Mouse (Mus musculus): Measurements from ENCODE around the gene Greb1. TPM values are rescaled to one million over a fixed set of nuclear protein-coding genes. Genes with fewer than 3 reads are reported as not detected.

Greb1 gene
- polyA plus RNA-seq, 1 experiment from 2014 or later, result 8.1 TPM

- ATAC-seq (replicated peaks; ENCODE audit: low FRiP score, low TSS enrichment, low read depth), result no peak
- Histone ChIP-seq H3K9ac (ENCODE audit: low read length) (no peak overlapping the region), H3K4me3 (ENCODE audit: low read depth, low read length) (no peak overlapping the region), H3K4me1 (replicated peaks; ENCODE audit: control insufficient read depth, insufficient read depth, low read length) (no peaks in the 10 kb centered on the region), H3K27ac (ENCODE audit: low read depth) (no peak overlapping the region), H3K36me3 (ENCODE audit: control insufficient read depth, insufficient read depth, low read length) (no peaks in the 10 kb centered on the region), H3K9me3 (ENCODE audit: control insufficient read depth, low read length) (no peaks in the 10 kb centered on the region), H3K27me3 (replicated peaks; ENCODE audit: control insufficient read depth, insufficient read depth, low read length) (no peaks in the 10 kb centered on the region), H3K4me2 (ENCODE audit: low read length) (no peak overlapping the region)
- 90% methylated on average over 3 of the region's 3 CpGs for WGBS
- DNase-seq (ENCODE audit: low spot score), result no peak
Observed at GRCm38 (mm10) chr12:16780320-16780719, 20.4 kb downstream of the Greb1 start.

GRCm38 (mm10) chr12:16779165-16779564 is 21.5 kb downstream of the Greb1 start:
- H3K27ac ChIP-seq (ENCODE audit: low read depth), result no peak overlapping the region
- no peak for DNase-seq (ENCODE audit: low spot score)
- no peaks in the 10 kb centered on the region for H3K9me3 ChIP-seq (ENCODE audit: control insufficient read depth, low read length)
- no peak overlapping the region for H3K4me2 ChIP-seq (ENCODE audit: low read length)
- no peak overlapping the region for H3K4me3 ChIP-seq (ENCODE audit: low read depth, low read length)
- H3K9ac ChIP-seq (ENCODE audit: low read length), result no peak overlapping the region
- no peaks in the 10 kb centered on the region for H3K27me3 ChIP-seq (replicated peaks; ENCODE audit: control insufficient read depth, insufficient read depth, low read length)
- 73% methylated on average over 2 of the region's 2 CpGs for WGBS
- H3K36me3 ChIP-seq (ENCODE audit: control insufficient read depth, insufficient read depth, low read length), result no peaks in the 10 kb centered on the region
- no peak for ATAC-seq (replicated peaks; ENCODE audit: low FRiP score, low TSS enrichment, low read depth)
- H3K4me1 ChIP-seq (replicated peaks; ENCODE audit: control insufficient read depth, insufficient read depth, low read length), result no peaks in the 10 kb centered on the region

- DNase-seq (ENCODE audit: low spot score) (no peak), ATAC-seq (replicated peaks; ENCODE audit: low FRiP score, low TSS enrichment, low read depth) (no peak)
- Histone ChIP-seq H3K4me2 (ENCODE audit: low read length) (no peak overlapping the region), H3K4me3 (ENCODE audit: low read depth, low read length) (no peak overlapping the region), H3K27ac (ENCODE audit: low read depth) (no peak overlapping the region), H3K9me3 (ENCODE audit: control insufficient read depth, low read length) (no peaks in the 10 kb centered on the region), H3K4me1 (replicated peaks; ENCODE audit: control insufficient read depth, insufficient read depth, low read length) (no peaks in the 10 kb centered on the region), H3K36me3 (ENCODE audit: control insufficient read depth, insufficient read depth, low read length) (no peaks in the 10 kb centered on the region), H3K9ac (ENCODE audit: low read length) (no peak overlapping the region), H3K27me3 (replicated peaks; ENCODE audit: control insufficient read depth, insufficient read depth, low read length) (no peaks in the 10 kb centered on the region)
- WGBS, result 66% methylated on average over 5 of the region's 5 CpGs
Observed at GRCm38 (mm10) chr12:16778523-16778922, 22.2 kb downstream of the Greb1 start.

GRCm38 (mm10) chr12:16775351-16775750 is 25.3 kb downstream of the Greb1 start:
- Histone ChIP-seq H3K4me2 (ENCODE audit: low read length) (no peak overlapping the region), H3K9ac (ENCODE audit: low read length) (no peak overlapping the region), H3K9me3 (ENCODE audit: control insufficient read depth, low read length) (no peaks in the 10 kb centered on the region), H3K27ac (ENCODE audit: low read depth) (no peak overlapping the region), H3K4me3 (ENCODE audit: low read depth, low read length) (no peak overlapping the region), H3K27me3 (replicated peaks; ENCODE audit: control insufficient read depth, insufficient read depth, low read length) (no peaks in the 10 kb centered on the region), H3K4me1 (replicated peaks; ENCODE audit: control insufficient read depth, insufficient read depth, low read length) (no peaks in the 10 kb centered on the region), H3K36me3 (ENCODE audit: control insufficient read depth, insufficient read depth, low read length) (no peaks in the 10 kb centered on the region)
- 75% methylated on average over 3 of the region's 3 CpGs for WGBS
- no peak for DNase-seq (ENCODE audit: low spot score)
- no peak for ATAC-seq (replicated peaks; ENCODE audit: low FRiP score, low TSS enrichment, low read depth)

GRCm38 (mm10) chr12:16774605-16775004 is 26.1 kb downstream of the Greb1 start:
- Histone ChIP-seq H3K4me3 (ENCODE audit: low read depth, low read length) (no peak overlapping the region), H3K9ac (ENCODE audit: low read length) (no peak overlapping the region), H3K27ac (ENCODE audit: low read depth) (no peak overlapping the region), H3K27me3 (replicated peaks; ENCODE audit: control insufficient read depth, insufficient read depth, low read length) (no peaks in the 10 kb centered on the region), H3K36me3 (ENCODE audit: control insufficient read depth, insufficient read depth, low read length) (no peaks in the 10 kb centered on the region), H3K9me3 (ENCODE audit: control insufficient read depth, low read length) (no peaks in the 10 kb centered on the region), H3K4me2 (ENCODE audit: low read length) (no peak overlapping the region), H3K4me1 (replicated peaks; ENCODE audit: control insufficient read depth, insufficient read depth, low read length) (no peaks in the 10 kb centered on the region)
- 90% methylated on average over 4 of the region's 4 CpGs for WGBS
- DNase-seq (ENCODE audit: low spot score) (no peak), ATAC-seq (replicated peaks; ENCODE audit: low FRiP score, low TSS enrichment, low read depth) (no peak)

- Histone ChIP-seq H3K4me1 (replicated peaks; ENCODE audit: control insufficient read depth, insufficient read depth, low read length) (no peaks in the 10 kb centered on the region), H3K36me3 (ENCODE audit: control insufficient read depth, insufficient read depth, low read length) (no peaks in the 10 kb centered on the region), H3K27ac (ENCODE audit: low read depth) (no peak overlapping the region), H3K4me3 (ENCODE audit: low read depth, low read length) (no peak overlapping the region), H3K27me3 (replicated peaks; ENCODE audit: control insufficient read depth, insufficient read depth, low read length) (no peaks in the 10 kb centered on the region), H3K9ac (ENCODE audit: low read length) (no peak overlapping the region), H3K4me2 (ENCODE audit: low read length) (no peak overlapping the region), H3K9me3 (ENCODE audit: control insufficient read depth, low read length) (no peaks in the 10 kb centered on the region)
- no peak for ATAC-seq (replicated peaks; ENCODE audit: low FRiP score, low TSS enrichment, low read depth)
- 88% methylated on average over 6 of the region's 6 CpGs for WGBS
- DNase-seq (ENCODE audit: low spot score), result no peak
Observed at GRCm38 (mm10) chr12:16769601-16770165, 31.0 kb downstream of the Greb1 start.

GRCm38 (mm10) chr12:16768711-16769110 is 32.0 kb downstream of the Greb1 start:
- Histone ChIP-seq H3K36me3 (ENCODE audit: control insufficient read depth, insufficient read depth, low read length) (no peaks in the 10 kb centered on the region), H3K9me3 (ENCODE audit: control insufficient read depth, low read length) (no peaks in the 10 kb centered on the region), H3K4me1 (replicated peaks; ENCODE audit: control insufficient read depth, insufficient read depth, low read length) (no peaks in the 10 kb centered on the region), H3K4me3 (ENCODE audit: low read depth, low read length) (no peak overlapping the region), H3K27me3 (replicated peaks; ENCODE audit: control insufficient read depth, insufficient read depth, low read length) (no peaks in the 10 kb centered on the region), H3K9ac (ENCODE audit: low read length) (no peak overlapping the region), H3K27ac (ENCODE audit: low read depth) (no peak overlapping the region), H3K4me2 (ENCODE audit: low read length) (no peak overlapping the region)
- 63% methylated on average over 2 of the region's 2 CpGs for WGBS
- ATAC-seq (replicated peaks; ENCODE audit: low FRiP score, low TSS enrichment, low read depth) (no peak), DNase-seq (ENCODE audit: low spot score) (no peak)

GRCm38 (mm10) chr12:16768251-16768650 is 32.4 kb downstream of the Greb1 start:
- 32% methylated on average over 3 of the region's 3 CpGs for WGBS
- no peak for ATAC-seq (replicated peaks; ENCODE audit: low FRiP score, low TSS enrichment, low read depth)
- Histone ChIP-seq H3K27ac (ENCODE audit: low read depth) (no peak overlapping the region), H3K9me3 (ENCODE audit: control insufficient read depth, low read length) (no peaks in the 10 kb centered on the region), H3K9ac (ENCODE audit: low read length) (no peak overlapping the region), H3K36me3 (ENCODE audit: control insufficient read depth, insufficient read depth, low read length) (no peaks in the 10 kb centered on the region), H3K4me3 (ENCODE audit: low read depth, low read length) (no peak overlapping the region), H3K4me1 (replicated peaks; ENCODE audit: control insufficient read depth, insufficient read depth, low read length) (no peaks in the 10 kb centered on the region), H3K4me2 (ENCODE audit: low read length) (no peak overlapping the region), H3K27me3 (replicated peaks; ENCODE audit: control insufficient read depth, insufficient read depth, low read length) (no peaks in the 10 kb centered on the region)
- no peak for DNase-seq (ENCODE audit: low spot score)

- DNase-seq (ENCODE audit: low spot score) (no peak), ATAC-seq (replicated peaks; ENCODE audit: low FRiP score, low TSS enrichment, low read depth) (no peak)
- Histone ChIP-seq H3K9ac (ENCODE audit: low read length) (no peak overlapping the region), H3K4me1 (replicated peaks; ENCODE audit: control insufficient read depth, insufficient read depth, low read length) (no peaks in the 10 kb centered on the region), H3K27ac (ENCODE audit: low read depth) (no peak overlapping the region), H3K9me3 (ENCODE audit: control insufficient read depth, low read length) (no peaks in the 10 kb centered on the region), H3K36me3 (ENCODE audit: control insufficient read depth, insufficient read depth, low read length) (no peaks in the 10 kb centered on the region), H3K27me3 (replicated peaks; ENCODE audit: control insufficient read depth, insufficient read depth, low read length) (no peaks in the 10 kb centered on the region), H3K4me2 (ENCODE audit: low read length) (no peak overlapping the region), H3K4me3 (ENCODE audit: low read depth, low read length) (no peak overlapping the region)
- 63% methylated on average over 12 of the region's 12 CpGs for WGBS
Observed at GRCm38 (mm10) chr12:16764776-16765445, 35.8 kb downstream of the Greb1 start.
